Mouse (Mus musculus): ENCODE data around the gene Rxfp2. TPM values are rescaled to one million over a fixed set of nuclear protein-coding genes. Genes with fewer than 3 reads are reported as not detected.

Rxfp2 gene
- polyA plus RNA-seq, 1 experiment from 2014 or later, result 0.34 TPM

DNA sequence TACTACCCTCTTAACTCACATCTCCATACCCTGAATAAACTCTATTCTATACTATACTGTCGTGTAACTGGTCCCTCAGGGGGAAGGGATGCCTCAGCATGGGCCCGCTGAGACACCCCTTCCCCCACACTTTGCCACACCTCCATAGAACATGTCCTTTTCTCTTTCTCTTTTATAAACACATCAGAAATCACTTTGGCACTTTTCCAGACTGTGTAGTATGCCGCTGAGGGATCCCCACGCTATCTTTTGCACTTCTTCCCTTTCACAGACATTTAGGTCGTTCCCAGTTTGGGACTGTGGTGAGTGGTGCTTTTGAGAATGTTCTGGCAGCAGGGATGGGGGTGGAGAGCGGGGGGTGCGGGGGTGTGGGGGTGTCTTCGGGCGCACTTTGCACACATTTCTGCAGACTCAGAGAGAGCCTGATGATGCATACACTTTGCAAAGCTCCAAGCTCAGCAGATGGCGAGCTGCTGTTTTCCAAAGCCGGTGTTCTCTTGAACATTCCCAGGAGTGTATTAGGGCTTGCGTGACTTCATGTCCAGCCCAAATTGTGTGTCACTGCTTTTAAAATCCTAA is 8.1 kb downstream of the Rxfp2 start:
- WGBS, result 75% methylated on average over 12 of the region's 12 CpGs
- Histone ChIP-seq H3K27ac (ENCODE audit: low read length) (no peak overlapping the region), H3K4me2 (ENCODE audit: low read depth, low read length) (no peak overlapping the region), H3K9me3 (replicated peaks; ENCODE audit: control insufficient read depth, low read length) (no peaks in the 10 kb centered on the region; the same call in 1 of the 2 replicates), H3K9ac (ENCODE audit: low read length) (no peak overlapping the region), H3K36me3 (ENCODE audit: control insufficient read depth, insufficient read depth, low read length) (no peaks in the 10 kb centered on the region), H3K27me3 (ENCODE audit: control insufficient read depth, insufficient read depth, low read length) (no peaks in the 10 kb centered on the region), H3K4me1 (ENCODE audit: control insufficient read depth, insufficient read depth, low read length) (peaks cover 3% of the 10 kb centered on the region; the same call in 1 of the 2 replicates), H3K4me3 (replicated peaks; ENCODE audit: low read length) (no peak overlapping the region)
- no peak for ATAC-seq (ENCODE audit: insufficient read depth, low FRiP score)

DNA sequence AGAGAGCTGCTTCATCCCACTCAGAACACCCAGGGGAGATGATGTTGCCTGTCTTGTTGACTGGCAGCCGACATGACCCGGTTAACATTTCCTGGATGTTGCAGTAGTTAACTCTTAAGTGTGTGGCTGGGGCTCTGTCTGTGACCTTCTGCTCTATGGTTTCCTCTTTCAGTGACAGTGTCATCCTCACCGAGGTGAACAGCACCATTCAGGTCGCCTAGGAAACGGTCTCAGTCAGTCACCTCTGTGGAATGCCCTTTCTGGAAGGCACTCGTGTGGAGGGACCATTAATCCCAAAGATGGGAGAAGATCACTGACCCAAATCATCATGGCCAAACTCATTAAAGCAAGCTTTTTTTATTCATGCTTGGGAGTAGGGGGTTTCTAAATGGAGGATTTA is 12.7 kb downstream of the Rxfp2 start:
- WGBS, result 44% methylated on average over 6 of the region's 6 CpGs

DNA sequence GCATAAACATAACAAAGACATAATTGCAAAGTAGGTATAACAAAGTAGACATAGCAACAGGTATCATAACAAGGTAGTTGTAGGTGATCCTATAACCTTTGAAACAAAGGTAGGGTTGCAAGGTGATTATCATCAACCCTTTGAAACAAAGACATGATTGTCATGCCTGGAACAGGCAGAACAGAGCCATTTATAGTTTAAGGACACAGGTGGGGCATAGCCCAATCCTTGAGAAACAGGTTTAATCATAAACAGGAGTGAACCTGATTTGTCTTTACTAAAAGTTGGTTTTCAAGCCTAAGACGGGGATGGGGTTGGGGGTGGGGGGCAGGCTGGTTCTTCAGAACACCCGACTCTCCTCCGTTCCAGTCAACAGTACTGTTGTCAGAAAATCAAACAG is 13.2 kb downstream of the Rxfp2 start:
- Histone ChIP-seq H3K4me2 (ENCODE audit: low read depth, low read length) (no peak overlapping the region), H3K27me3 (ENCODE audit: control insufficient read depth, insufficient read depth, low read length) (no peaks in the 10 kb centered on the region), H3K36me3 (ENCODE audit: control insufficient read depth, insufficient read depth, low read length) (no peaks in the 10 kb centered on the region), H3K9me3 (replicated peaks; ENCODE audit: control insufficient read depth, low read length) (no peaks in the 10 kb centered on the region), H3K4me1 (ENCODE audit: control insufficient read depth, insufficient read depth, low read length) (peaks cover 3% of the 10 kb centered on the region; the same call in 1 of the 2 replicates), H3K27ac (ENCODE audit: low read length) (no peak overlapping the region), H3K9ac (ENCODE audit: low read length) (no peak overlapping the region), H3K4me3 (replicated peaks; ENCODE audit: low read length) (no peak overlapping the region)
- 66% methylated on average over 3 of the region's 3 CpGs for WGBS
- ATAC-seq (ENCODE audit: insufficient read depth, low FRiP score), result no peak

More for the DNA sequence above, 12.7 kb downstream of the Rxfp2 start:
- Histone ChIP-seq H3K4me2 (ENCODE audit: low read depth, low read length) (no peak overlapping the region), H3K4me3 (replicated peaks; ENCODE audit: low read length) (no peak overlapping the region), H3K36me3 (ENCODE audit: control insufficient read depth, insufficient read depth, low read length) (no peaks in the 10 kb centered on the region), H3K9me3 (replicated peaks; ENCODE audit: control insufficient read depth, low read length) (no peaks in the 10 kb centered on the region), H3K27me3 (ENCODE audit: control insufficient read depth, insufficient read depth, low read length) (no peaks in the 10 kb centered on the region), H3K9ac (ENCODE audit: low read length) (no peak overlapping the region), H3K4me1 (ENCODE audit: control insufficient read depth, insufficient read depth, low read length) (peaks cover 3% of the 10 kb centered on the region; the same call in 1 of the 2 replicates), H3K27ac (ENCODE audit: low read length) (no peak overlapping the region)
- no peak for ATAC-seq (ENCODE audit: insufficient read depth, low FRiP score)

DNA sequence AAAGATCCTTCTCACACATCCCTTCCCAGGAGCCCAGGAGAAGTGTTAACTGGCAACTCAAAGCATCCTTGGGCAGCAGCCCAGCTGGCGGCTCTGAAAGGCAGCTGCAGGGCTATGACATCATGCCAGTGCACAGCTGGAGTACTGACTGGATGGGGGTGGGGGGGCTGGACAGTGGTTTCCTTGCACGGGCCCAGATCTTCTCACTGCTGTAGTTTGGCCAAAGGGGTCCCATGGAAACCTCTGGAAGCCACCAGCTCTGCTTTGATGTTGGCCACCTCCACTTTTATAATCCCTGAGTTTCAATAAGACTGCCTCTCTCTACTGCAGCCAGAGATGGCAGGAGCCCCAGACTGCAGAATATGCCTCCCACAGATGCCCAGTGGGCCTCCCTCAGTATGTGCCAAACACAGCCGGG is 13.6 kb downstream of the Rxfp2 start:
- peaks cover 2% of the 10 kb centered on the region; the same call in 1 of the 2 replicates for H3K4me1 ChIP-seq (ENCODE audit: control insufficient read depth, insufficient read depth, low read length)
- H3K4me3 ChIP-seq (replicated peaks; ENCODE audit: low read length), result no peak overlapping the region
- H3K36me3 ChIP-seq (ENCODE audit: control insufficient read depth, insufficient read depth, low read length), result no peaks in the 10 kb centered on the region
- WGBS, result 43% methylated on average over 3 of the region's 3 CpGs
- no peak for ATAC-seq (ENCODE audit: insufficient read depth, low FRiP score)
- no peaks in the 10 kb centered on the region for H3K9me3 ChIP-seq (replicated peaks; ENCODE audit: control insufficient read depth, low read length)
- H3K9ac ChIP-seq (ENCODE audit: low read length), result no peak overlapping the region
- no peak overlapping the region for H3K27ac ChIP-seq (ENCODE audit: low read length)
- no peak overlapping the region for H3K4me2 ChIP-seq (ENCODE audit: low read depth, low read length)
- no peaks in the 10 kb centered on the region for H3K27me3 ChIP-seq (ENCODE audit: control insufficient read depth, insufficient read depth, low read length)

DNA sequence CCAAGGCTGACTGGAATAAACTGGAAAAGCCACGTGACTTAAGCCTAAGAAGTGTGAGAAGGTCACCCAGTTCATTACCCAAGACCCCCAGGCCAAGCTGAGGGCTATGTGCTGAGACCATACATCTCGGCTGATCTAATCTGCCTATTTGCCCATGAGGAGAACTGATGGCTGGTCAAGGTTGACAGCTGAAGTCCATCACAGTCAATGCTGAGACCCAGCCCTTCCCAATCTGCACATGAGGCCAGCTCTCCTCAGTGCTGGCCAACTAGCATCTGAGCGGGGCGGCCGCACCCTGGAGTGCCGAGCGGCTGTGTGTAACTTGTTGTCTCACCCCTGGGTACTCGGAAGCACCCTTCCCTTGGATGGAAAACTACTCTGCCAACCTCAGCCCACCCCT is 17.8 kb downstream of the Rxfp2 start:
- H3K4me2 ChIP-seq (ENCODE audit: low read depth, low read length), result no peak overlapping the region
- no peaks in the 10 kb centered on the region for H3K36me3 ChIP-seq (ENCODE audit: control insufficient read depth, insufficient read depth, low read length)
- no peak overlapping the region for H3K27ac ChIP-seq (ENCODE audit: low read length)
- peaks cover 3% of the 10 kb centered on the region; the same call in 1 of the 2 replicates for H3K4me1 ChIP-seq (ENCODE audit: control insufficient read depth, insufficient read depth, low read length)
- 75% methylated on average over 8 of the region's 8 CpGs for WGBS
- H3K9ac ChIP-seq (ENCODE audit: low read length), result no peak overlapping the region
- no peaks in the 10 kb centered on the region for H3K9me3 ChIP-seq (replicated peaks; ENCODE audit: control insufficient read depth, low read length)
- H3K27me3 ChIP-seq (ENCODE audit: control insufficient read depth, insufficient read depth, low read length), result no peaks in the 10 kb centered on the region
- ATAC-seq (ENCODE audit: insufficient read depth, low FRiP score), result no peak
- no peak overlapping the region for H3K4me3 ChIP-seq (replicated peaks; ENCODE audit: low read length)

DNA sequence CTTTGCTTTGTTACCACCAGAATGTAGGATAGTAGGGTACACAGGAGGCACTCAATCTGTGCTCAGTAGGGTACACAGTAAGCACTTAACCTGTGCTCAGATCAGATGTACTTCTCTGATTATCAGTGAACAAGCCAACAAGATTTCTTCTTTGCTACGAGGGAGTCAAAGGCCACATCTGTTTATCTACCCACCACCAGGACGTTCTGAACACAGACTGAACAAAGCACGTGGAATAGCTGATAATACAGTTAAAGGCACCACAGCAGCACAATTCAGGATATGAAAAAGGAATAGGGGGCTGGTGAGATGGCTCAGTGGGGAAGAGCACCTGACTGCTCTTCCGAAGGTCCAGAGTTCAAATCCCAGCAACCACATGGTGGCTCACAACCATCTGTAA is 18.4 kb downstream of the Rxfp2 start:
- Histone ChIP-seq H3K4me2 (ENCODE audit: low read depth, low read length) (no peak overlapping the region), H3K9me3 (replicated peaks; ENCODE audit: control insufficient read depth, low read length) (no peaks in the 10 kb centered on the region), H3K9ac (ENCODE audit: low read length) (no peak overlapping the region), H3K36me3 (ENCODE audit: control insufficient read depth, insufficient read depth, low read length) (no peaks in the 10 kb centered on the region), H3K4me1 (ENCODE audit: control insufficient read depth, insufficient read depth, low read length) (peaks cover 3% of the 10 kb centered on the region; the same call in 1 of the 2 replicates), H3K27me3 (ENCODE audit: control insufficient read depth, insufficient read depth, low read length) (no peaks in the 10 kb centered on the region), H3K27ac (ENCODE audit: low read length) (no peak overlapping the region), H3K4me3 (replicated peaks; ENCODE audit: low read length) (no peak overlapping the region)
- no peak for ATAC-seq (ENCODE audit: insufficient read depth, low FRiP score)
- 47% methylated on average over 4 of the region's 4 CpGs for WGBS

DNA sequence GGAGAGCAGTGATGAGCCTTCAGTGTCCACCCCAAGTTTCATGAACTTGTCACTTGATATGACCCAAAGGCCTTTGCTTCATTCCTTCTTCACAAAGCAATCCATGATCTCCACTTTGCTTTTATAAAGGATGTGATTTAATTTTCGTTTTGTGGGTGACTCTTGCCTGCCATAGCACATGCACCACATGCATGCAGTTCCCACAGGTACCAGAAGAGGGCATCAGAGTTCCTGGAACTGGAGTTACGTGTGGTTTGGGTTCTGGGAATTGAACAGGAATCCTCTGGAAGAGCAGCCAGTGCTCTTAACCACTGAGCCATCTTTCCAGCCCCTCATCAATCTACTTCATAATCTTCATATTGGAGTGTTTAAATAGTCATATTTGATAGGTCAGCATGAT is 26.1 kb downstream of the Rxfp2 start:
- 60% methylated on average over 2 of the region's 2 CpGs for WGBS
- Histone ChIP-seq H3K9me3 (replicated peaks; ENCODE audit: control insufficient read depth, low read length) (0 out of 2 replicates have a peak, but pooled peaks cover 3% of the 10 kb centered on the region), H3K36me3 (ENCODE audit: control insufficient read depth, insufficient read depth, low read length) (no peaks in the 10 kb centered on the region), H3K9ac (ENCODE audit: low read length) (no peak overlapping the region), H3K27ac (ENCODE audit: low read length) (no peak overlapping the region), H3K4me1 (ENCODE audit: control insufficient read depth, insufficient read depth, low read length) (no peaks in the 10 kb centered on the region), H3K4me2 (ENCODE audit: low read depth, low read length) (no peak overlapping the region), H3K4me3 (replicated peaks; ENCODE audit: low read length) (no peak overlapping the region), H3K27me3 (ENCODE audit: control insufficient read depth, insufficient read depth, low read length) (no peaks in the 10 kb centered on the region)
- ATAC-seq (ENCODE audit: insufficient read depth, low FRiP score), result no peak

DNA sequence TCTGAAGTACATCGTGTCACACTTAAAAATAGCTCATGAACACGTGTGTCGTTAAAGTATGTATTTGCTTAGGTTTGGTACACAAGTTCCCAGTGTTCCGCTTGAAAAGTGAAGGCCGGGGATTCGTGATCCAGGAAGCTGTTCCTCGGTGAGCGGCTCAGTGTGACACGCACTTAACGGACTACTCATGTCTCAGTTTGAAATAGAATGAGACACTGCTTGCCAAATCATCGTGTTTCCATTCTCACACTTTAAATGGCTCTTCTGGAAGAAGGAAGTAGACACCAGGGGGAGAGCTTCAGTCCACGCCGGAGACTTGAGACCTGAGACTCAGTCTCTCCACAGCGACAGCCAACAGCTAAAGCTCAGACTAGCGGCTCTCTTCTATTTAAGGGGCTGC is 28.0 kb downstream of the Rxfp2 start:
- Histone ChIP-seq H3K4me1 (ENCODE audit: control insufficient read depth, insufficient read depth, low read length) (no peaks in the 10 kb centered on the region), H3K27me3 (ENCODE audit: control insufficient read depth, insufficient read depth, low read length) (no peaks in the 10 kb centered on the region), H3K9me3 (replicated peaks; ENCODE audit: control insufficient read depth, low read length) (0 out of 2 replicates have a peak, but pooled peaks cover 3% of the 10 kb centered on the region), H3K4me3 (replicated peaks; ENCODE audit: low read length) (no peak overlapping the region), H3K36me3 (ENCODE audit: control insufficient read depth, insufficient read depth, low read length) (no peaks in the 10 kb centered on the region), H3K4me2 (ENCODE audit: low read depth, low read length) (no peak overlapping the region), H3K9ac (ENCODE audit: low read length) (no peak overlapping the region), H3K27ac (ENCODE audit: low read length) (no peak overlapping the region)
- 69% methylated on average over 15 of the region's 15 CpGs for WGBS
- no peak for ATAC-seq (ENCODE audit: insufficient read depth, low FRiP score)

DNA sequence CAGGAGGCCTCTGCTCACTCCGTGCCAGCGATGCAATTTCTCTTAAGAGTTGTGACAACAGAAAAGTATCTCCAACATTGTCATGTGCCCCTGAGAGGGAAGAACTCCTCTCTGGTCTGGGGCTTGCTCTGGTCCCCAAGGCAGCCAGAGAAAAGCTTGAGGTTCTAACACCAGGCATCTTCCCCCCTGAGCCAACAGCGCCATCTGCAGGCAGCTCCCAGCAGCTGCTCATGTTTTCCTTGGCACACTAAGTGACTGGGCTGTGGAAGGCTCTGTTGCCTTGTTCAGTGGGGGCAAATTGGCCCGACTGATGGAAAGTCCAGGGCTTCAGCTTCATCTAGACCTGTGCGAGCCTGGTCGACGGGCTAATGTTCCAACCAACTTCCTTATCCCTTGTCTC is 31.5 kb downstream of the Rxfp2 start:
- 56% methylated on average over 7 of the region's 7 CpGs for WGBS
- no peak for ATAC-seq (ENCODE audit: insufficient read depth, low FRiP score)
- no peak overlapping the region for H3K27ac ChIP-seq (ENCODE audit: low read length)
- no peak overlapping the region for H3K4me2 ChIP-seq (ENCODE audit: low read depth, low read length)
- H3K4me1 ChIP-seq (ENCODE audit: control insufficient read depth, insufficient read depth, low read length), result no peaks in the 10 kb centered on the region
- H3K9ac ChIP-seq (ENCODE audit: low read length), result no peak overlapping the region
- no peaks in the 10 kb centered on the region for H3K27me3 ChIP-seq (ENCODE audit: control insufficient read depth, insufficient read depth, low read length)
- no peaks in the 10 kb centered on the region for H3K9me3 ChIP-seq (replicated peaks; ENCODE audit: control insufficient read depth, low read length)
- no peaks in the 10 kb centered on the region for H3K36me3 ChIP-seq (ENCODE audit: control insufficient read depth, insufficient read depth, low read length)
- no peak overlapping the region for H3K4me3 ChIP-seq (replicated peaks; ENCODE audit: low read length)

Measured in stomach, embryonic 16.5 days (tissue).